Mouse (Mus musculus): ENCODE data around the gene Kmt2e. TPM values are rescaled to one million over a fixed set of nuclear protein-coding genes. Genes with fewer than 3 reads are reported as not detected.
A peak's percentile ranks its signal among the peaks of the same experiment; 100 is the strongest.

Kmt2e gene
- polyA plus RNA-seq, 1 experiment: 22.9 TPM

DNA sequence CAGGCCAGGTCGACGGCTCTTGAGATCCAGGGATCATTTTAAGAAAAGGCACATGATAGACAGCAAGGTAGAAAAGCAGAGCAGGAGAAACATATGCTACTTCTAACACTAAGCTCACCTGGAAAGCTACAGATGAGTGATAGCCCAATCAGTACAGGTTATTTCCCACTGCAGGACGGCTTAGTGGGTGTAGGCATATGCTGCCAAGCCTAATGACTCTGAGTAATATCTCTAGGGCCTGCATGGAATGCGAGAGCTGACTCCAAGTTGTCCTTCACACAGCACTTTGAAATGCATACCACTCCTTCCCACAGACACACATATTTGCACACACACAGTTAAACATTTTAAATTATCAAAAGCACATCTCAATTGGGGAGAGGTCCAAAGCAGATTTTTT lies 55.0 kb downstream of the Kmt2e start:
- no peak for TF ChIP-seq POLR2A (IDR thresholded peaks at IDR 0.05; ENCODE audit: borderline replicate concordance, extremely low read depth, low read depth, low read length)
- TF ChIP-seq CTCF (IDR thresholded peaks at IDR 0.05; ENCODE audit: insufficient read depth, low read length): no peak
- 58% methylated on average over 4 of the region's 4 CpGs for WGBS
- H3K4me1 ChIP-seq (ENCODE audit: control insufficient read depth, insufficient read depth, low read length): no peaks in the 10 kb centered on the region
- no peak for DNase-seq
- no peak overlapping the region for H3K4me3 ChIP-seq (replicated peaks; ENCODE audit: extremely low read depth, low read depth, low read length)

DNA sequence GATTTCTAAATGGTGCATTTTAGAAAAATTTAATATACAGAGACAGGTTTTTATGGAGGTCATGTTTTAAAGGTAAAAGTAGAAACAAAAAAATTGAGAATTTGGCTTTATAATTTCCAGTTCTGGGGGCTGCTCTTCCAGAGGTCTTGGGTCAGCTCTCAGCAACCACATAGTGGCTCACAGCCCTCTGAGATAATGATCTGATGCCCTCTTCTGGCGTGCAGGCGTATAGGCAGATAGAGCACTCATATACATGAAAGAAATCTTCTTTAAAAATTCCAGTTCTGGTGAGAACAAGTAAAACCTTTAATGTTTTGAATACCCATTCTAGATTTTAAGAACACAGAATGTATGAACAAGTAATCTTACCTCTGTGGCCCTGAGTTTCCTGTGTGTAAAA lies 56.6 kb downstream of the Kmt2e start:
- no peaks in the 10 kb centered on the region for H3K4me1 ChIP-seq (ENCODE audit: control insufficient read depth, insufficient read depth, low read length)
- TF ChIP-seq POLR2A (IDR thresholded peaks at IDR 0.05; ENCODE audit: borderline replicate concordance, extremely low read depth, low read depth, low read length): no peak
- TF ChIP-seq CTCF (IDR thresholded peaks at IDR 0.05; ENCODE audit: insufficient read depth, low read length): peak; percentile 65
- WGBS: 36% methylated on average over 2 of the region's 2 CpGs

DNA sequence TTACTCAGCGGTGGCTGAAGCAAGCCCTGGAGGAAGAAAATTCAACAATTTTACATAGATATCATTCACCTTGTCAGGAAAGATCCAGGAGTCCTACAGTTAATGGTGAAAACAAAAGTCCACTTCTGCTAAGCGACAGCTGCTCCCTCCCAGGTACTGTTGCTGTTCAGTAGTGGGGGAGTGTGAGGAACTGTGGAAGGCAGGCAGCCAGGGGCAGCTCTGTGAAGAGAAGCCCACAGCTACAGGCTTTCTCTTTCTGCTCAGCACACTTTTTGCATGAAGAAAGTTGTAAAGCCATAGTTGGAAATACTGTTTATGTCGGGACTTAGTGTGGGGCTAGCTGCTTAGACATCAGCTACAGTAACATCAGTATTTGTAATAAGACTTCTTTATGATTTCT lies 62.2 kb downstream of the Kmt2e start:
- TF ChIP-seq POLR2A (IDR thresholded peaks at IDR 0.05; ENCODE audit: borderline replicate concordance, extremely low read depth, low read depth, low read length): no peak
- no peak for TF ChIP-seq CTCF (IDR thresholded peaks at IDR 0.05; ENCODE audit: insufficient read depth, low read length)
- Histone ChIP-seq H3K4me1 (ENCODE audit: control insufficient read depth, insufficient read depth, low read length) (no peaks in the 10 kb centered on the region), H3K4me3 (replicated peaks; ENCODE audit: extremely low read depth, low read depth, low read length) (no peak overlapping the region)
- DNase-seq: no peak
- 81% methylated on average over 3 of the region's 3 CpGs for WGBS

More for the DNA sequence above, 56.6 kb downstream of the Kmt2e start:
- no peak for DNase-seq
- H3K4me3 ChIP-seq (replicated peaks; ENCODE audit: extremely low read depth, low read depth, low read length): no peak overlapping the region

DNA sequence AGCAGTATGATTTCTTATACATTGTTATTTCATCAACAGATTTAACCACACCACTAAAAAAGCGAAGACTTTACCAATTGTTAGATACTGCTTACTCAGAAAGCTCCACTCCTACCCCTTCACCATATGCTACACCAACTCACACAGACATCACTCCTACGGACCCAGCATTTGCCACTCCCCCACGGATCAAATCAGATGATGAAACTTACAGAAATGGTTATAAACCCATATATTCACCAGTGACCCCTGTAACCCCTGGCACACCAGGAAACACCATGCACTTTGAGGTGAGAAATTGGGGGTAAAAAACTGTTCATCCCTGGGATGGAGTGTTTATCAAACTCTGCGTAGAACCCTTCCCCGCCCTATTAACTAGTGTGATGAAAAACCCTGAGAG lies 62.7 kb downstream of the Kmt2e start:
- Histone ChIP-seq H3K4me1 (ENCODE audit: control insufficient read depth, insufficient read depth, low read length) (no peaks in the 10 kb centered on the region), H3K4me3 (replicated peaks; ENCODE audit: extremely low read depth, low read depth, low read length) (no peak overlapping the region)
- WGBS: 83% methylated on average over 5 of the region's 5 CpGs
- no peak for DNase-seq
- TF ChIP-seq POLR2A (IDR thresholded peaks at IDR 0.05; ENCODE audit: borderline replicate concordance, extremely low read depth, low read depth, low read length) (no peak), CTCF (IDR thresholded peaks at IDR 0.05; ENCODE audit: insufficient read depth, low read length) (no peak)

DNA sequence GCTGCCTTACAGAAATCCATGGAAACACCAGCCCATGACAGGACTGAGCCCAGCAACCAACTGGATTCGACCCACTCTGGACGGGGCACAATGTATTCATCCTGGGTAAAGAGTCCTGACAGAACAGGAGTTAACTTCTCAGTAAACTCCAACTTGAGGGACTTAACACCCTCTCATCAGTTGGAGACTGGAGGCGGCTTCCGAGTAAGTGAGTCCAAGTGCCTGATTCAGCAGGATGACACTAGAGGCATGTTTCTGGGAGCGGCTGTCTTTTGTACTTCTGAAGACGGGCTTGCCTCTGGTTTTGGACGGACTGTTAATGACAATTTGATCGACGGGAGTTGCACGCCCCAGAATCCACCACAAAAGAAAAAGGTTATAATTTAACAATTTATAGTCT lies 63.7 kb downstream of the Kmt2e start:
- H3K4me3 ChIP-seq (replicated peaks; ENCODE audit: extremely low read depth, low read depth, low read length): no peak overlapping the region
- no peak for DNase-seq
- TF ChIP-seq CTCF (IDR thresholded peaks at IDR 0.05; ENCODE audit: insufficient read depth, low read length): no peak
- no peak for TF ChIP-seq POLR2A (IDR thresholded peaks at IDR 0.05; ENCODE audit: borderline replicate concordance, extremely low read depth, low read depth, low read length)
- 80% methylated on average over 10 of the region's 10 CpGs for WGBS
- H3K4me1 ChIP-seq (ENCODE audit: control insufficient read depth, insufficient read depth, low read length): no peaks in the 10 kb centered on the region

DNA sequence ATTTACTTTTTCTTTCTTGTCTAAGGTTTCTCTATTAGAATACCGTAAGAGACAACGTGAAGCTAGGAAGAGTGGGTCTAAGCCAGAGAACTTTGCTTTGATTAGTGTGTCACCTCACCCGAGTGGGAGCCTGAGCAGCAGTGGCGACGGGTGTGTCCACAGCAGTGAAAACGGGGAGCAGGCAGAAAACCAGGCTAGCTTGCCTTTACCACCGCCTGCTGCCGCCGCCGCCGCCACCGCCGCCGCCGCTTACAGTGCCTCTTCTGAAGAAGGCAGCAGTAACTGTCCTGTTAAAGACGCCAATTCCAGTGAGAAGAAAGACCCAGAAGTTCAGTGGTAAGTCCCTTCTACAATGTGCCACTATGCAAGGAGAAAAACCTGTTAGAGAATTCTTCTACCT lies 65.0 kb downstream of the Kmt2e start:
- Histone ChIP-seq H3K4me1 (ENCODE audit: control insufficient read depth, insufficient read depth, low read length) (no peaks in the 10 kb centered on the region), H3K4me3 (replicated peaks; ENCODE audit: extremely low read depth, low read depth, low read length) (no peak overlapping the region)
- 91% methylated on average over 16 of the region's 16 CpGs for WGBS
- TF ChIP-seq POLR2A (IDR thresholded peaks at IDR 0.05; ENCODE audit: borderline replicate concordance, extremely low read depth, low read depth, low read length) (no peak), CTCF (IDR thresholded peaks at IDR 0.05; ENCODE audit: insufficient read depth, low read length) (no peak)
- no peak for DNase-seq

DNA sequence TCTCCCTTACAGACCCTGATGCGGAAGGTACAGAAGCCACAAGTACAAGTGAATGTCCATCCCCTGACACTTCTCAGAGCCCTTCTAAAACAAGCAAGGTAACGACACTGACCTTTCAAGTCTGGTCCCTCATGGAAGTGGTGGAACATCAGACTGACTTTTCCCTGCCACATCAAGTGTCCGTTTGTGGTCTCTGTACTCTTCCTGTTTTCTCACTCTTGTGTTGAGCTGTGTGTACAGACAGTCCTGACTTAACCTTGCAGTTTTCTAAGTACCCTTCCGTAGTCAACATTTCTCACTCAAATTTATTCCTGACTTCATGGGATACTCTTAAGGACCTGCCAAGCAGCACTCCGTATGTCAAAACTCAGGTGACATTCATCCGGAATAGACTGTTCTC lies 66.5 kb downstream of the Kmt2e start:
- 77% methylated on average over 6 of the region's 6 CpGs for whole genome bisulfite sequencing
- TF ChIP-seq POLR2A (IDR thresholded peaks at IDR 0.05; ENCODE audit: borderline replicate concordance, extremely low read depth, low read depth, low read length) (no peak), CTCF (IDR thresholded peaks at IDR 0.05; ENCODE audit: insufficient read depth, low read length) (no peak)
- H3K4me3 ChIP-seq (replicated peaks; ENCODE audit: extremely low read depth, low read depth, low read length): no peak overlapping the region
- no peak for DNase-seq
- H3K4me1 ChIP-seq (ENCODE audit: control insufficient read depth, insufficient read depth, low read length): no peaks in the 10 kb centered on the region

DNA sequence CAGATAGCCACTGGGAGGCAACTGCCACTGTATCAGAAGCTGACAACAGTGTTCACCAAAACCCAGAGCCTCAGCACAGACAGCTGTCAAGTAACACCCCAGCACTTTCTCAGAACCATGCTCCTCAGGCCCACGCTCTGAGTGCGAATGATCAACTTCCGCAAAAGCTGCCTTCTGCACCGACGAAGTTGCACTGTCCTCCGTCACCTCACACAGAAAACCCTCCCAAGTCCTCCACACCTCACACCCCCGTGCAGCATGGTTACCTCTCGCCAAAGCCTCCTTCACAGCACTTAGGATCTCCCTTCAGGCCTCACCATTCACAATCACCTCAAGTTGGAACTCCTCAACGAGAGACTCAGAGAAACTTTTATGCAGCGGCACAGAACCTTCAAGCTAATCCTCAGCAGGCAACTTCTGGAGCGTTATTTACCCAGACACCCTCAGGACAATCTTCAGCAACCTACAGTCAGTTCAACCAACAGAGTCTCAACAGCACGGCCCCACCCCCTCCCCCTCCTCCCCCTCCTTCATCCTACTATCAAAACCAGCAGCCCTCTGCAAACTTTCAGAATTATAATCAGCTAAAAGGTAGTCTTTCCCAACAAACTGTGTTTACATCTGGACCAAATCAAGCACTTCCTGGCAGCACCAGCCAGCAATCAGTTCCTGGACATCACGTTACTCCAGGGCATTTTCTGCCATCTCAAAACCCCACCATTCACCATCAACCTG lies 67.5 kb downstream of the Kmt2e start:
- Histone ChIP-seq H3K4me3 (replicated peaks; ENCODE audit: extremely low read depth, low read depth, low read length) (no peak overlapping the region), H3K4me1 (ENCODE audit: control insufficient read depth, insufficient read depth, low read length) (no peaks in the 10 kb centered on the region)
- no peak for DNase-seq
- TF ChIP-seq POLR2A (IDR thresholded peaks at IDR 0.05; ENCODE audit: borderline replicate concordance, extremely low read depth, low read depth, low read length): no peak
- TF ChIP-seq CTCF (IDR thresholded peaks at IDR 0.05; ENCODE audit: insufficient read depth, low read length): no peak
- 69% methylated on average over 13 of the region's 13 CpGs for WGBS

DNA sequence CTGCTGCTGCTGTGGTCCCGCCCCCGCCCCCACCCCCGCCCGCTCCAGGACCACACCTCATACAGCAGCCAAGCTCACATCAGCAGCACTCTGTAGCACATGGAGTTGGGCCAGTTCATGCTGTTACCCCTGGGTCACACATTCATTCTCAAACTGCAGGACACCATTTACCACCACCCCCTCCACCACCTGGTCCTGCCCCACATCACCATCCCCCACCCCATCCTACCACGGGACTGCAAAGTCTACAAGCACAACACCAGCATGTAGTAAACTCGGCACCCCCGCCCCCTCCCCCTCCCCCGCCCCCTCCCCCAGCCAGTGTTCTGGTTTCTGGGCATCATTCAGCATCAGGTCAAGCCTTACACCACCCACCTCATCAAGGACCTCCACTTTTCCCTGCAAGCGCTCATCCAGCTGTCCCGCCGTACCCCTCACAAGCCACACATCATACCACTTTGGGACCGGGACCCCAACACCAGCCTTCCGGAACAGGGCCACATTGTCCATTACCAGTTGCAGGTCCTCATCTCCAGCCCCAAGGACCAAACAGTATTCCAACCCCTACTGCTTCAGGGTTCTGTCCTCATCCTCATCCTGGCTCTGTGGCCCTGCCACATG lies 68.2 kb downstream of the Kmt2e start:
- no peak for DNase-seq
- H3K4me3 ChIP-seq (replicated peaks; ENCODE audit: extremely low read depth, low read depth, low read length): no peak overlapping the region
- TF ChIP-seq POLR2A (IDR thresholded peaks at IDR 0.05; ENCODE audit: borderline replicate concordance, extremely low read depth, low read depth, low read length): no peak
- H3K4me1 ChIP-seq (ENCODE audit: control insufficient read depth, insufficient read depth, low read length): no peaks in the 10 kb centered on the region; the same call in 1 of the 2 replicates
- WGBS: 78% methylated on average over 13 of the region's 13 CpGs

DNA sequence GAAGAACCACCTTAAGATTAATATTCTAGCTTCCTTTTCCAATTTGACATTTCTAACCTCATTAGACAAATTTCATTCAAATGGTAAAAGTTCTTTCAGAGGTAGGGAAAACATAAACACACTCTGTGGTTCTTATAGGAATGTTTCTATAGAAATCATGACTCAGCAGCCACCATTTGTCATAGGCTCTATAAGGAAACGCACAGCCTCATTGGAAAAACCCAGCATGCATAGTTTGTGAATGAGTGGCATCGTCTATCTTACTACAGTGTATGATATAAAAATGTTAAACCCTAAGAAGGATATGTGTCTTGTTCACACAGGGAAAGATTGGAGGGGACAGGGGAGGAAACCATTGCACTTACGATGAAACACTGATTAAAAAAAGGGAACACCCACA lies 71.3 kb downstream of the Kmt2e start:
- no peak for DNase-seq
- WGBS: 76% methylated on average over 3 of the region's 3 CpGs

More for the DNA sequence above, 71.3 kb downstream of the Kmt2e start:
- Histone ChIP-seq H3K4me1 (ENCODE audit: control insufficient read depth, insufficient read depth, low read length) (no peaks in the 10 kb centered on the region; the same call in 1 of the 2 replicates), H3K4me3 (replicated peaks; ENCODE audit: extremely low read depth, low read depth, low read length) (no peak overlapping the region)
- TF ChIP-seq CTCF (IDR thresholded peaks at IDR 0.05; ENCODE audit: insufficient read depth, low read length) (no peak), POLR2A (IDR thresholded peaks at IDR 0.05; ENCODE audit: borderline replicate concordance, extremely low read depth, low read depth, low read length) (no peak)

Measured in lung, adult 2 months (tissue).